Comparison of ENCODE assay signal across 21 mouse cellular contexts in the genomic region with DNA sequence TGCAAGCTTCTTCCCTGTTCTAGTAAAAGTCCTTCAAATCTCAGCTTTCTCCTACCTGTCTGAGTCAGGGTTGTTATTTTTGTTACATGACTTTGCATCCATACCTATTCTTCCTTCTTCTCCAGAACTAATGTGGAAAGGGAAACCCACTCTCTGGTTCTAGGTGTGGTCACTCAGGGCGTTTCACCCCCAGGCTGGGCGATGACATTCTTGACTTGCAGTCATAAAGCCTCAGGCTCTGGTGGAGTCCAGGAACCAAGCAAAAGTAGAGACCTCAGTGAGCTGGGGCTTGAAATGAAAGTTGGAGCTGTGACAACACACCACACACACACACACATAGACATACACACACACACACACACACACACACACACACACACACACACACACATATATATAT. TPM values are rescaled to one million over a fixed set of nuclear protein-coding genes. Genes with fewer than 3 reads are reported as not detected.
DNase-seq lines count a peak whose midpoint lies in the region; TF ChIP-seq lines count a peak whose summit lies in the region.
"Had no signal": no experiment of that assay in that cellular context is flagged by ENCODE, and none has a peak within 500 bp of the region (broad histone marks: within the 10 kb centered on the region; RNA-seq: fewer than 3 reads in every experiment).

No protein-coding gene starts in this region.

- 66% methylated on average over 2 of the region's 2 CpGs for WGBS in heart, embryonic 10.5 days
- 73% methylated on average over 2 of the region's 2 CpGs for WGBS in spleen, adult 2 months

- no peak overlapping the region for H3K4me3 ChIP-seq in heart, embryonic 10.5 days
- no peak overlapping the region for H3K4me3 ChIP-seq in spleen, adult 2 months (ENCODE audit: extremely low read depth, insufficient read depth, insufficient read length)
- H3K4me3 ChIP-seq: embryonic facial prominence, embryonic 10.5 days; embryonic facial prominence, embryonic 12.5 days; forebrain, embryonic 13.5 days; forebrain, embryonic 15.5 days had no signal

- H3K9me3 ChIP-seq in heart, embryonic 10.5 days, result no peaks in the 10 kb centered on the region
- H3K9me3 ChIP-seq: embryonic facial prominence, embryonic 12.5 days; forebrain, embryonic 13.5 days; forebrain, embryonic 15.5 days had no signal

- TF ChIP-seq POLR2A in spleen, adult 2 months (IDR thresholded peaks at IDR 0.05; ENCODE audit: low read depth, low read length), result no peak

- DNase-seq in heart, embryonic 10.5 days (ENCODE audit: low spot score), result peak; percentile 69
- no peak for DNase-seq in heart, adult 8-10 months (ENCODE audit: low spot score)
- DNase-seq in spleen, adult 2 months (ENCODE audit: low read depth in 1 of 2, low spot score in 2 of 2), result no peak
- no peak for DNase-seq in spleen, postnatal 36 days (ENCODE audit: low spot score in 2 of 2)
- no peak for DNase-seq in left cerebral cortex, postnatal 10 days (ENCODE audit: extremely low spot score in 1 of 2, low spot score in 2 of 2)
- DNase-seq: adrenal gland, adult 8-10 months; adrenal gland, postnatal 14 days; adrenal gland, postnatal 36 days; B cell, adult 2 months; cerebellum, adult 11-12 months; cerebellum, adult 2 months; cerebellum, adult 9-10 months; cerebellum, postnatal 10 days; cerebellum, postnatal 25 days; forebrain, postnatal 0 days had no signal

- intact Hi-C loops in left cerebral cortex, postnatal 10 days (cut with DNase I), result no loop called here

- no peaks in the 10 kb centered on the region for H3K27me3 ChIP-seq in heart, embryonic 10.5 days (ENCODE audit: insufficient read depth, poor library complexity, severe bottlenecking)
- H3K27me3 ChIP-seq in spleen, adult 2 months (ENCODE audit: control insufficient read depth, insufficient read depth, low read length), result no peaks in the 10 kb centered on the region
- H3K27me3 ChIP-seq: embryonic facial prominence, embryonic 12.5 days; forebrain, embryonic 13.5 days; forebrain, embryonic 15.5 days had no signal

- H3K27ac ChIP-seq in heart, embryonic 10.5 days, result no peak overlapping the region
- H3K27ac ChIP-seq in spleen, adult 2 months (ENCODE audit: insufficient read depth, low read length), result peak overlapping the region; percentile 85; the same call in 1 of the 2 replicates
- H3K27ac ChIP-seq: embryonic facial prominence, embryonic 10.5 days; embryonic facial prominence, embryonic 12.5 days; forebrain, embryonic 13.5 days; forebrain, embryonic 15.5 days had no signal

- no peaks in the 10 kb centered on the region for H3K4me1 ChIP-seq in heart, embryonic 10.5 days
- peaks cover 15% of the 10 kb centered on the region; the same call in 1 of the 2 replicates for H3K4me1 ChIP-seq in spleen, adult 2 months (ENCODE audit: control insufficient read depth, insufficient read depth, insufficient read length)
- H3K4me1 ChIP-seq: embryonic facial prominence, embryonic 12.5 days; forebrain, embryonic 13.5 days; forebrain, embryonic 15.5 days had no signal

- TF ChIP-seq CTCF in spleen, adult 2 months (IDR thresholded peaks at IDR 0.05; ENCODE audit: extremely low read depth, insufficient read depth, insufficient read length, insufficient replicate concordance), result no peak

- H3K36me3 ChIP-seq in heart, embryonic 10.5 days, result no peaks in the 10 kb centered on the region
- H3K36me3 ChIP-seq in spleen, adult 2 months (ENCODE audit: control insufficient read depth, insufficient read depth, low read length), result no peaks in the 10 kb centered on the region
- H3K36me3 ChIP-seq: embryonic facial prominence, embryonic 10.5 days; embryonic facial prominence, embryonic 12.5 days; forebrain, embryonic 15.5 days had no signal

RNA-seq across cellular contexts. Expression of a gene that starts 45.3 kb away (rescaled TPM):
- polyA plus RNA-seq in heart, embryonic 10.5 days (2016; fragmentation: Nextera tagmentation; extraction: Ambion mirVana), result 198 and 205 TPM in 2 replicates
- total RNA-seq in heart, adult 8-10 months (2022), result 10 to 100 TPM; 61.3 to 66.8 (median 65.0) TPM
- polyA plus RNA-seq in spleen, adult 2 months (2012; rRNA removed), result 59.2 and 67.3 TPM in 2 replicates
- total RNA-seq in left cerebral cortex, postnatal 10 days (2021), result 100 to 1,000 TPM; 102 to 105 TPM

RNA-seq across cellular contexts. Expression of a gene that starts 45.8 kb away (rescaled TPM):
- polyA plus RNA-seq in heart, embryonic 10.5 days (2016; fragmentation: Nextera tagmentation; extraction: Ambion mirVana), result 3.8 and 4.6 TPM in 2 replicates
- under 1 TPM in 2 of 4 experiments, not detected in 2; 0.31 to 0.38 TPM for total RNA-seq in heart, adult 8-10 months (2022)
- polyA plus RNA-seq in spleen, adult 2 months (2012; rRNA removed), result 0.19 and 0.68 TPM in 2 replicates
- total RNA-seq in left cerebral cortex, postnatal 10 days (2021), result not detected
- total RNA-seq: adrenal gland, postnatal 14 days; forebrain, postnatal 0 days had no signal
- polyA plus RNA-seq: activated CD4-positive, CD25-positive, alpha-beta regulatory T cell, adult 4 months; CD4-positive, CD25-positive, alpha-beta regulatory T cell, adult 4 months had no signal
